Mouse (Mus musculus): ENCODE measurements around the gene Lrtm1.

DNA sequence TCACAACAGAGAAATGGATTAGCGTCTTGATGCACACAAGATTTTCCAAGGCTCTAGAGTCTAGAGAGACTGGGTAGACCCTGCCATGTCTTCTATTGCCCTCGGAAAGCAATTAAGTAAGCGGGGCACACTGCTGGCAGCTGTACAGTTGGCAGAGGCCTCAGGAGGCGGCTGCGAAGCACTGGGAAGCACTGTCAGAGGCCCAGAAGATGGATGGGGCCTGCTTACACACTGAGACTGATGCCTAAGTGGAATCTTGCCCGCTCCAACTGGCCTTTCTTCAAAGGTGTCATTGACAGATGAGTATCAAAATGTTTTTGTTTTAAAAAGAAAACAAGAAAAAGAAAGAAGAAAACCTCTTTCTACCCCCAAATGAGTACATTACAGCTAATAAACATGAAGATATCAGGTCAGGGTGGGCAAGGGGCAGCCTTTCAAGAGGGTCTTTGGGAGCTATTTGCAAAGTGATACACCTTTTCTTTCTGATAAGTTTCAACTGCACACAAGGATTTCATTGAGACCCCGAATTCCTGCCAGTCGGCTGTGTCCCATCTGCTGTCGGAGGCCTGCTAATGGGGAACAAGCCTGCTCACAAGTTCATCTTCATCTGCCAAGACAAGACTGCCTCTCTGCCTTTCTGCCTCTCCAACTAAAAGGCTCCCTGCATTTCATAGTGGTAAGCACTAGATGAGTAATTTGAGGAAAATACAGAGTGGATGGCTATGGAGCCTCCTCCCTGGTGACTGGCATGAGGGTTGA, 22.8 kb downstream of the Lrtm1 start:
- TF ChIP-seq CTCF (IDR thresholded peaks at IDR 0.05; ENCODE audit: control insufficient read depth, insufficient read depth, insufficient replicate concordance, low read depth, low read length) (no peak), POLR2A (IDR thresholded peaks at IDR 0.05; ENCODE audit: control insufficient read depth, low read depth, low read length) (no peak)
